Comparison of ENCODE assay signal across 9 mouse cellular contexts in genomic region chr9:46353992-46354391, GRCm38 (mm10). TPM values are rescaled to one million over a fixed set of nuclear protein-coding genes. Genes with fewer than 3 reads are reported as not detected.
A peak's percentile ranks its signal among the peaks of the same experiment; 100 is the strongest.
DNase-seq lines count a peak whose midpoint lies in the region; ATAC-seq lines count a peak whose summit lies in the region.
"Had no signal": no experiment of that assay in that cellular context is flagged by ENCODE, and none has a peak within 500 bp of the region (broad histone marks: within the 10 kb centered on the region; RNA-seq: fewer than 3 reads in every experiment).

No protein-coding gene starts in this region.

- no peak overlapping the region for H3K9ac ChIP-seq in stomach, embryonic 16.5 days (ENCODE audit: low read length)
- H3K9ac ChIP-seq: limb, embryonic 15.5 days had no signal

- H3K27me3 ChIP-seq in midbrain, embryonic 10.5 days (ENCODE audit: low read depth, poor library complexity, severe bottlenecking): peaks cover 40% of the 10 kb centered on the region
- H3K27me3 ChIP-seq in stomach, embryonic 16.5 days (ENCODE audit: control insufficient read depth, insufficient read depth, low read length): peaks cover 10% of the 10 kb centered on the region

- no peaks in the 10 kb centered on the region for H3K9me3 ChIP-seq in midbrain, embryonic 10.5 days (replicated peaks)
- H3K9me3 ChIP-seq in stomach, embryonic 16.5 days (replicated peaks; ENCODE audit: control insufficient read depth, low read length): no peaks in the 10 kb centered on the region
- H3K9me3 ChIP-seq: limb, embryonic 15.5 days had no signal

- H3K4me3 ChIP-seq in midbrain, embryonic 10.5 days: no peak overlapping the region
- no peak overlapping the region for H3K4me3 ChIP-seq in stomach, embryonic 16.5 days (replicated peaks; ENCODE audit: low read length)
- H3K4me3 ChIP-seq: limb, embryonic 15.5 days had no signal

- H3K36me3 ChIP-seq in midbrain, embryonic 10.5 days: no peaks in the 10 kb centered on the region
- H3K36me3 ChIP-seq in stomach, embryonic 16.5 days (ENCODE audit: control insufficient read depth, insufficient read depth, low read length): no peaks in the 10 kb centered on the region
- H3K36me3 ChIP-seq: limb, embryonic 15.5 days had no signal

- peak; percentile 53; the same call in 1 of the 2 replicates for ATAC-seq in stomach, embryonic 16.5 days (ENCODE audit: insufficient read depth, low FRiP score)

- peaks cover 45% of the 10 kb centered on the region for H3K4me1 ChIP-seq in midbrain, embryonic 10.5 days
- no peaks in the 10 kb centered on the region; the same call in 1 of the 2 replicates for H3K4me1 ChIP-seq in stomach, embryonic 16.5 days (ENCODE audit: control insufficient read depth, insufficient read depth, low read length)

- no peak overlapping the region for H3K27ac ChIP-seq in midbrain, embryonic 10.5 days (replicated peaks)
- H3K27ac ChIP-seq in stomach, embryonic 16.5 days (ENCODE audit: low read length): no peak overlapping the region
- H3K27ac ChIP-seq: limb, embryonic 15.5 days had no signal

- no peak overlapping the region for H3K4me2 ChIP-seq in stomach, embryonic 16.5 days (ENCODE audit: low read depth, low read length)
- H3K4me2 ChIP-seq: limb, embryonic 15.5 days had no signal

- WGBS in midbrain, embryonic 10.5 days: 12% methylated on average over 3 of the region's 3 CpGs
- WGBS in stomach, embryonic 16.5 days: 4% methylated on average over 3 of the region's 3 CpGs

- peak; percentile 24 for DNase-seq in gastrocnemius, postnatal 10 days
- DNase-seq in gastrocnemius, postnatal 25 days: no peak
- DNase-seq in ZHBTc4 (ENCODE audit: low read depth, low spot score): peak; percentile 88
- peak; percentile 75 for DNase-seq in embryo, embryonic 9.5 days (ENCODE audit: extremely low spot score)
- peak; percentile 64 for DNase-seq in heart, postnatal 4 days
- peak; percentile 56 for DNase-seq in layer of hippocampus, adult 9-10 months (ENCODE audit: low spot score)
- DNase-seq in midbrain, embryonic 10.5 days (ENCODE audit: low spot score): peak; percentile 55

RNA-seq across cellular contexts. Expression of gene 4931429L15Rik, which starts 34.2 kb away (rescaled TPM):
- not detected for total RNA-seq in gastrocnemius, postnatal 10 days (2021)
- total RNA-seq in gastrocnemius, postnatal 25 days (2021): not detected
- total RNA-seq in heart, postnatal 4 days (2021): not detected
- 0.11 TPM in 1 of 2 replicates, not detected in the other for polyA plus RNA-seq in midbrain, embryonic 10.5 days (2016; fragmentation: Nextera tagmentation; extraction: Ambion mirVana)
- polyA plus RNA-seq in stomach, embryonic 16.5 days (2015; fragmentation: Nextera tagmentation; extraction: Ambion mirVana): not detected in 2 replicates
- polyA plus RNA-seq: limb, embryonic 15.5 days had no signal
